Mouse (Mus musculus) intestine, postnatal 0 days (tissue): Measurements from ENCODE around the gene Usp34. TPM values are rescaled to one million over a fixed set of nuclear protein-coding genes. Genes with fewer than 3 reads are reported as not detected.
"Not testable (repeated sequence)": the region's sequence is repeated elsewhere in the genome, so short reads cannot be mapped to it uniquely, and the experiment has no call there.

ENCODE experiments used
- ATAC-seq: fragments of 200-750 bp; cut with Nextera tagmentation; 2 replicates; pipeline ENCODE4 v1.8.0; 2017; ENCODE audit warnings: mild to moderate bottlenecking, moderate TSS enrichment, moderate library complexity
- H3K27ac ChIP-seq: fragments of 300-500 bp; sonication (generic); 2 replicates; pipeline ENCODE4 v1.5.1; 2014; ENCODE audit warnings: mild to moderate bottlenecking, low read depth, low read length, moderate library complexity
- H3K27me3 ChIP-seq: fragments of 300-500 bp; sonication (generic); replicated peaks from 2 replicates; pipeline ENCODE4 v1.6.1; 2014; ENCODE audit warnings: low read length, mixed read lengths; ENCODE audit not compliant: control insufficient read depth, insufficient read depth
- H3K36me3 ChIP-seq: fragments of 300-500 bp; sonication (generic); 2 replicates; pipeline ENCODE4 v1.6.1; 2014; ENCODE audit warnings: mild to moderate bottlenecking, moderate library complexity; ENCODE audit not compliant: control insufficient read depth, insufficient read depth
- H3K4me1 ChIP-seq: fragments of 300-500 bp; sonication (generic); replicated peaks from 2 replicates; pipeline ENCODE4 v1.6.1; 2014; ENCODE audit warnings: antibody characterized with exemption, low read length, mixed read lengths; ENCODE audit not compliant: control insufficient read depth, insufficient read depth
- H3K4me2 ChIP-seq: fragments of 300-500 bp; sonication (generic); replicated peaks from 2 replicates; pipeline ENCODE4 v1.6.1; 2014; ENCODE audit warnings: low read depth, mild to moderate bottlenecking, moderate library complexity
- H3K4me3 ChIP-seq: fragments of 300-500 bp; sonication (generic); 2 replicates; pipeline ENCODE4 v1.5.1; 2014; ENCODE audit warnings: low read depth, low read length
- H3K9ac ChIP-seq: fragments of 300-500 bp; sonication (generic); 2 replicates; pipeline ENCODE4 v1.6.1; 2014; ENCODE audit warnings: mild to moderate bottlenecking, low read depth, low read length
- H3K9me3 ChIP-seq: fragments of 300-500 bp; sonication (generic); 2 replicates; pipeline ENCODE4 v1.6.1; 2016; ENCODE audit warnings: mixed run types; ENCODE audit not compliant: control insufficient read depth
- CTCF ChIP-seq: sonication (generic); IDR thresholded peaks from 2 replicates; pipeline ENCODE4 v1.5.1; 2016; ENCODE audit warnings: low read depth, mild to moderate bottlenecking, control low read depth, antibody characterized with exemption, moderate library complexity
- WGBS: fragments of 180-500 bp; shearing (Covaris S2); extraction: QIAGEN DNeasy Blood & Tissue Kit; methylation state at CpG from one replicate; pipeline ENCODE4 v1.1.7; 2014; 5-methylcytosine and 5-hydroxymethylcytosine counted together
- polyA plus RNA-seq: library from polyadenylated mRNA; unstranded; fragments of >200 nt; fragmentation: Nextera tagmentation; extraction: Ambion mirVana; gene quantifications from 2 replicates; pipeline ENCODE4 v1.2.1, GENCODE M21; 2015

Gene Usp34
- polyA plus RNA-seq, 1 experiment from 2014 or later: 13.4 TPM

GRCm38 (mm10) chr11:23396608-23397007 lies 89.9 kb downstream of the Usp34 start:
- TF ChIP-seq CTCF: no peak
- Histone ChIP-seq H3K9ac (no peak overlapping the region), H3K4me1 (no peaks in the 10 kb centered on the region), H3K27me3 (no peaks in the 10 kb centered on the region), H3K4me2 (no peak overlapping the region), H3K9me3 (no peaks in the 10 kb centered on the region), H3K27ac (no peak overlapping the region), H3K4me3 (no peak overlapping the region), H3K36me3 (peaks cover 33% of the 10 kb centered on the region)
- peak; percentile 45 for ATAC-seq
- 44% methylated on average over 4 of the region's 4 CpGs for WGBS

- peak; percentile 49 for TF ChIP-seq CTCF
Observed at GRCm38 (mm10) chr11:23400978-23401776, 94.5 kb downstream of the Usp34 start.

GRCm38 (mm10) chr11:23428301-23428700 lies 121.6 kb downstream of the Usp34 start:
- no peak for ATAC-seq
- no peak for TF ChIP-seq CTCF
- no peak overlapping the region for H3K4me3 ChIP-seq
- H3K36me3 ChIP-seq: peaks cover 57% of the 10 kb centered on the region
- H3K27me3 ChIP-seq: no peaks in the 10 kb centered on the region
- H3K9me3 ChIP-seq: no peaks in the 10 kb centered on the region
- no peak overlapping the region for H3K27ac ChIP-seq
- WGBS: 89% methylated on average over 6 of the region's 6 CpGs
- no peaks in the 10 kb centered on the region for H3K4me1 ChIP-seq
- H3K9ac ChIP-seq: no peak overlapping the region
- H3K4me2 ChIP-seq: no peak overlapping the region

More at GRCm38 (mm10) chr11:23400978-23401776, 94.5 kb downstream of the Usp34 start:
- Histone ChIP-seq H3K9me3 (no peaks in the 10 kb centered on the region), H3K27ac (no peak overlapping the region), H3K36me3 (peaks cover 32% of the 10 kb centered on the region), H3K4me2 (no peak overlapping the region), H3K4me3 (no peak overlapping the region), H3K4me1 (no peaks in the 10 kb centered on the region), H3K9ac (no peak overlapping the region), H3K27me3 (no peaks in the 10 kb centered on the region)
- ATAC-seq: no peak
- WGBS: 87% methylated on average over 12 of the region's 12 CpGs

GRCm38 (mm10) chr11:23430013-23430412 lies 123.3 kb downstream of the Usp34 start:
- Histone ChIP-seq H3K27me3 (no peaks in the 10 kb centered on the region), H3K9ac (no peak overlapping the region), H3K36me3 (peaks cover 64% of the 10 kb centered on the region), H3K4me1 (no peaks in the 10 kb centered on the region), H3K27ac (no peak overlapping the region), H3K4me2 (no peak overlapping the region), H3K9me3 (no peaks in the 10 kb centered on the region), H3K4me3 (no peak overlapping the region)
- WGBS: 91% methylated on average over 2 of the region's 2 CpGs
- no peak for ATAC-seq
- TF ChIP-seq CTCF: peak; percentile 27

- no peak overlapping the region for H3K4me3 ChIP-seq
- H3K9ac ChIP-seq: no peak overlapping the region
- TF ChIP-seq CTCF: peak; percentile 39
- no peaks in the 10 kb centered on the region for H3K27me3 ChIP-seq
- H3K4me2 ChIP-seq: no peak overlapping the region
- ATAC-seq: no peak
- peaks cover 78% of the 10 kb centered on the region for H3K36me3 ChIP-seq
- 87% methylated on average over 2 of the region's 2 CpGs for WGBS
- no peak overlapping the region for H3K27ac ChIP-seq
- no peaks in the 10 kb centered on the region for H3K4me1 ChIP-seq
- H3K9me3 ChIP-seq: no peaks in the 10 kb centered on the region
Observed at GRCm38 (mm10) chr11:23436076-23436475, 129.4 kb downstream of the Usp34 start.

- not testable (repeated sequence) for H3K4me2 ChIP-seq, H3K27ac ChIP-seq, H3K4me3 ChIP-seq, H3K27me3 ChIP-seq, ATAC-seq, H3K9me3 ChIP-seq, H3K9ac ChIP-seq, H3K4me1 ChIP-seq
- 97% methylated on average over 2 of the region's 2 CpGs for WGBS
- peaks cover 50% of the 10 kb centered on the region for H3K36me3 ChIP-seq
Observed at GRCm38 (mm10) chr11:23465862-23466261, 159.2 kb downstream of the Usp34 start.
